Mouse (Mus musculus) yolk sac, embryonic 10.5 days (tissue): ENCODE data around the gene Gm49776.
"Not testable (repeated sequence)": the region's sequence is repeated elsewhere in the genome, so short reads cannot be mapped to it uniquely, and the experiment has no call there.

Experiments used
- DNase-seq: peaks from one replicate; pipeline ENCODE4 v3.0.0-alpha.2; 2017; ENCODE audit warnings: low spot score

The Gm49776 gene

DNA sequence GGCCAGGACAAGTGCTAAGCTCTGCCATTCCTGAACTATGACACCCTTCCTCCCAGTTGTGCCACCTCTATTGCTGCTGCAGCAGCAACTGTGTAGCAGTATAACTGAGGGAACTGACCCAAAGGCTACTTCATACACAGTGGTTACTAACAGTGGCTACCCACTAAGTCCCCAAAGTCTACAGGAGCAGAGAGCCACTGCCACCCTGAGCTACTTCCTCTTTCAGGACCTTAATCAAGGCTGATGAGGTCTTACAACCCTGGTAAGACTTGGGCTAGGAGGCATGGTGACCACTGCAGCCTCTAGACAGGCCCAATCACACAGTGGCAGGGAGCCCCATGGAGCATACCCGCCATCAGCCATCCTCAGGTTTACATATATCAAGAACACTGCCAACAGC is 56.1 kb downstream of the Gm49776 start:
- DNase-seq = no peak

DNA sequence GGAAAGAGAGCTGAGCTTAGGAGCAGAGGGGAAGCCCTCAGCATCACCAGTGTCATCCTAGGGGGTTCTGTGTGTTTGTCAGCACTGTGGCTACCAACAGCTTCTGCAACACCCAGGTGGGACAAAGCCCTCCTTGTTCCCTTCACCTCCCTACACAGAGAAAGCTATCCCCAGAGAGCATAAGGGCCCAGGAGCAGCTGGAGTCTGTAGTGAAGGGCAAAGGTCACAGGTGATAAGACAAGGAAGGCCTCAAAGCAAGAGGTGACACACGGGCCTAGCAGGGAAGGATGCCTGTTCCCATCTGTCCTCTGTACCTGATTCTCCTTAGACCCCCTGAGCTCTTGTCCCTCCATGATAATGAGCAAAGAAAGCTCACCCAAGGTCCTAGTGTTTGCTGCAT is 56.5 kb downstream of the Gm49776 start:
- DNase-seq = no peak

DNA sequence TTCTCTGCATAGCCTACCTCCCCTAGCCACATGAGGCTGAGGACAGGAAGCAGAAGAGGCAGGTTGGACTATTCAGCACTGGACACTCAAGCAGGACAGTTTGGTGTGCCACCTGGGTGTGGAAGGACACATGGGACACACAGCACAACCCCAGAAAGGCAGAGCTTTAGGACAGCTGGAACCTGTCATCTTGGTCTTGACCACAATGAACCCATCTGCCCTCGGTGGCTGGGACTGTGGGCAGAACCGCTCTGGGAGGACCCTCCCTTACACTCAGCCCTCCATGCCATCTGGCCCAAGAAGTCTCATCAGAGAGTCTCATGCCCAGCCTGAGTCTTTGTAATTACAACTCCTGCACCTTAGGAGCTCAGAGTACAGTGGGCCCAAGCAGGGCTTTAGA is 58.1 kb downstream of the Gm49776 start:
- no peak for DNase-seq

DNA sequence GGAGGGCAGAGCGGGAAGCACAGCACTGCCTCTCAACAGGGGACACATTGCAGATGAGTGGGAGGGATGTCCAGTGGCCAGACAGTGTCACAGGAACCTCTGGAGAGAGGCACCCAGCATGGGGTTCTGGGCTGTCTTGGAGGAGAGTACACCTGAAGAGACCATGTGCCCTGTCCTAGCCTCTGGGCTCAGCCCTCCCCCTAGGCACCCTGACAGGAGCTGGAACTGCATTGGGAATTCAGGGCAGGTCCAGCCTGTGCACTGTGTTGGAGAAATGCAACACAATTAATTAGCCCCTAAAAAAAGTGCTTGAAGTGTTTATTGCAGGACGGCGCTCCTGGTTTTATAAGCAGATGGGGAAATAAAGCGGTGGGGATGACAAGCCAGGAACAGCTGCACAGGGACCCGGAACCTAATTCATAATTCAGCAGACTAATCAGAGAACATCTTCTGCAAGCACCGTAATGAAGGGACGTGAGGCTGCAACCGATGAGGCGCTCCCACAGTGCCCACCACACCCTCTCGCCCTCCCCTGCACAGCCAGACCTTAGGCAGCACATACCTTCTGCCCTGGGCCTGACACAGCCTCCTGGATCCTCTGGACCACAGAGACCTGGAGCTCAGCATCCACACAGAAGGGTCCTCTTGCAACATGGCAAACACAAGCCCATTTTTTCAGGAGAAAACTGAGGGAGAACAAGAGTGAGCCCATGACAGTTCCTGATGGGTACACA is 59.6 kb downstream of the Gm49776 start:
- DNase-seq = no peak

DNA sequence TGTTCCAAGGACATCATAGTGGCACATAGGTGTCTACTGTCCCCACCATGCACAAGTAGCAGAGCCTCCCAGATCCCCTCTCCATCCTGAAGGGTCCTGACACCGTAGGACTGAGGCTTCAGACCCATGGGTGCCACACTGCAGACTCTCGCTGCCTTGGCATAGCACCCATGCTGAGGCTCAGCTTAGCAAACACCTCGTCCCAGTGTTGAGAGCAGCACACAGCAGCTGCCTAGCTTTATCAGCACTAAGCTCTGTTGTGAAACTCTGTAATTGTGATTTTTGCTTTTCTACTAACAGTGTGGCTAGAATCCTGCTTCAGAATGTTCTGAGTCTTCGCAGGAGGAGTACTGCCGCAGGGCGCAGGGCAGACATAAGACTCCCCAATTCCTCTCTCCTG is 60.2 kb downstream of the Gm49776 start:
- DNase-seq = no peak

DNA sequence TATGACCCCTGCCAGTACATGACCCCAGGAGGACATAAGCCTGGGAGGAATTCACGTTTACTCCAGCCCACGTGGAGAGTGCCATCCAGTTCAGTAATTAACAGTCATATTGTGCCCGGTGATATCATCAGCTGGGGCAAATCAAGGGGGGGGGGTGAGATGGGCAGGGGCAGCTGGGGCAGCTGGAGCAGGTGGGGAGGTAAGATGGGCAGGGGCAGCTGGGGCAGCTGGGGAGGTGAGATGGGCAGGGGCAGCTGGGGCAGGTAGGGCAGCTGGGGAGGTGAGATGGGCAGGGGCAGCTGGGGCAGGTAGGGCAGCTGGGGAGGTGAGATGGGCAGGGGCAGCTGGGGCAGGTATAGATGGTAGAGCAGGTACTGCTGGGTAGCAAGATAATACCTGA is 62.6 kb downstream of the Gm49776 start:
- DNase-seq = not testable (repeated sequence)
